Mouse (Mus musculus): ENCODE measurements around the gene Trrap. TPM values are rescaled to one million over a fixed set of nuclear protein-coding genes. Genes with fewer than 3 reads are reported as not detected.

Trrap gene
- polyA plus RNA-seq, 1 experiment from 2014 or later: 89.5 TPM

- Histone ChIP-seq H3K27ac (no peak overlapping the region), H3K4me2 (no peak overlapping the region), H3K4me3 (no peak overlapping the region), H3K27me3 (no peaks in the 10 kb centered on the region), H3K4me1 (no peaks in the 10 kb centered on the region), H3K9me3 (0 out of 2 replicates have a peak, but pooled peaks cover 3% of the 10 kb centered on the region), H3K9ac (no peak overlapping the region), H3K36me3 (peaks cover 99% of the 10 kb centered on the region)
- 84% methylated on average over 5 of the region's 5 CpGs for WGBS
- ATAC-seq (ENCODE audit: insufficient number of reproducible peaks, insufficient read depth, low FRiP score, low TSS enrichment, low read depth): no peak
These were observed 81.2 kb downstream of the Trrap start for GRCm38 (mm10) chr5:144848735-144849134.

GRCm38 (mm10) chr5:144849932-144850331, 82.4 kb downstream of the Trrap start:
- no peak overlapping the region for H3K9ac ChIP-seq
- H3K4me1 ChIP-seq: no peaks in the 10 kb centered on the region
- H3K4me2 ChIP-seq: no peak overlapping the region
- ATAC-seq (ENCODE audit: insufficient number of reproducible peaks, insufficient read depth, low FRiP score, low TSS enrichment, low read depth): no peak
- 0 out of 2 replicates have a peak, but pooled peaks cover 3% of the 10 kb centered on the region for H3K9me3 ChIP-seq
- no peak overlapping the region for H3K27ac ChIP-seq
- H3K36me3 ChIP-seq: peaks cover 100% of the 10 kb centered on the region
- no peak overlapping the region for H3K4me3 ChIP-seq
- H3K27me3 ChIP-seq: no peaks in the 10 kb centered on the region
- WGBS: 91% methylated on average over 10 of the region's 10 CpGs

- no peaks in the 10 kb centered on the region for H3K27me3 ChIP-seq
- H3K27ac ChIP-seq: no peak overlapping the region
- no peak overlapping the region for H3K9ac ChIP-seq
- peaks cover 100% of the 10 kb centered on the region for H3K36me3 ChIP-seq
- H3K4me1 ChIP-seq: no peaks in the 10 kb centered on the region
- ATAC-seq (ENCODE audit: insufficient number of reproducible peaks, insufficient read depth, low FRiP score, low TSS enrichment, low read depth): no peak
- H3K4me2 ChIP-seq: no peak overlapping the region
- 0 out of 2 replicates have a peak, but pooled peaks cover 3% of the 10 kb centered on the region for H3K9me3 ChIP-seq
- H3K4me3 ChIP-seq: no peak overlapping the region
- WGBS: 97% methylated on average over 3 of the region's 3 CpGs
These were observed 84.3 kb downstream of the Trrap start for GRCm38 (mm10) chr5:144851820-144852219.

- WGBS: 82% methylated on average over 5 of the region's 5 CpGs
- Histone ChIP-seq H3K4me2 (no peak overlapping the region), H3K27ac (no peak overlapping the region), H3K27me3 (no peaks in the 10 kb centered on the region), H3K4me1 (no peaks in the 10 kb centered on the region), H3K9ac (no peak overlapping the region), H3K36me3 (peaks cover 100% of the 10 kb centered on the region), H3K9me3 (0 out of 2 replicates have a peak, but pooled peaks cover 3% of the 10 kb centered on the region), H3K4me3 (no peak overlapping the region)
- no peak for ATAC-seq (ENCODE audit: insufficient number of reproducible peaks, insufficient read depth, low FRiP score, low TSS enrichment, low read depth)
These were observed 86.4 kb downstream of the Trrap start for GRCm38 (mm10) chr5:144853931-144854330.

- peaks cover 99% of the 10 kb centered on the region for H3K36me3 ChIP-seq
These were observed 88.4 kb downstream of the Trrap start for GRCm38 (mm10) chr5:144855936-144856335.

DNA sequence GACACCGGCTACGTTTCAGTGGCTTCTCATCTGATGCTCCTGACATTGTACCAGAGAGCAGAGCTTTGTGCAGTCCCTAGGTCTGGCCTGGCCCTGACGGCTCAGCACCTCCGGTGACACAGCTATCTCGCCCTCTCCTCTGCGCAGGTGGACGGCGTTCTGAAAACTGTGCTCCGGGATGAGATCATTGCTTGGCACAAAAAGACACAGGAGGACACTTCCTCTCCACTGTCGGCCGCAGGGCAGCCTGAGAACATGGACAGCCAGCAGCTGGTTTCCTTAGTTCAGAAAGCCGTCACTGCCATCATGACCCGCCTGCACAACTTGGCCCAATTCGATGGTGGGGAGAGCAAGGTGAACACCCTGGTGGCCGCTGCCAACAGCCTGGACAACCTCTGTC, 91.0 kb downstream of the Trrap start:
- WGBS: 97% methylated on average over 15 of the region's 15 CpGs
- Histone ChIP-seq H3K36me3 (peaks cover 78% of the 10 kb centered on the region), H3K4me2 (no peak overlapping the region)

More at GRCm38 (mm10) chr5:144855936-144856335, 88.4 kb downstream of the Trrap start:
- Histone ChIP-seq H3K9me3 (peaks cover 10% of the 10 kb centered on the region), H3K27ac (no peak overlapping the region), H3K9ac (no peak overlapping the region), H3K4me2 (no peak overlapping the region), H3K27me3 (no peaks in the 10 kb centered on the region), H3K4me3 (no peak overlapping the region), H3K4me1 (no peaks in the 10 kb centered on the region)
- WGBS: 85% methylated on average over 6 of the region's 6 CpGs
- no peak for ATAC-seq (ENCODE audit: insufficient number of reproducible peaks, insufficient read depth, low FRiP score, low TSS enrichment, low read depth)

DNA sequence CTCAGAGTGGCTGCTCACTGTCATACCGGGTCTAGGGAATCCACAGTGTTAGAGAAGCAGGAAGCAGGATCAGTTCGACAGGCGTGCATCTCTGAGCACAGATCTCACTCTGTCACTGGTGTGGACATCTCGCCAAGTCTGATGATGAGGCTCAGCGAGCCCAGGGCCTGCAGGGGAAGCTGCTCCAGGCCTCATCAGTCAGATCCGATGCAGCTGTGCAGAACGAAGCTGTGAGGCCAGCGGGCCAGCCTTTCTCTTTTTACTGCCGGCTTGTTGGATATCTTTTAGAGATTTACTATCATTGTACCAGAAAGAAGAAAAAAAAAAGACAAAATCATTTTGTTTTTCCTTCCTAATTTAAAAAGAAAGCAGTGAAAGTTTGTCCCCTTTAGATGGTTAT, 91.8 kb downstream of the Trrap start:
- Histone ChIP-seq H3K9me3 (peaks cover 11% of the 10 kb centered on the region), H3K4me2 (no peak overlapping the region), H3K4me1 (no peaks in the 10 kb centered on the region), H3K27ac (no peak overlapping the region), H3K4me3 (no peak overlapping the region), H3K27me3 (no peaks in the 10 kb centered on the region), H3K36me3 (peaks cover 70% of the 10 kb centered on the region), H3K9ac (no peak overlapping the region)
- WGBS: 93% methylated on average over 9 of the region's 9 CpGs
- ATAC-seq (ENCODE audit: insufficient number of reproducible peaks, insufficient read depth, low FRiP score, low TSS enrichment, low read depth): no peak

More for the DNA sequence above, 91.0 kb downstream of the Trrap start:
- no peak for ATAC-seq (ENCODE audit: insufficient number of reproducible peaks, insufficient read depth, low FRiP score, low TSS enrichment, low read depth)
- peaks cover 11% of the 10 kb centered on the region for H3K9me3 ChIP-seq
- H3K27ac ChIP-seq: no peak overlapping the region
- H3K4me3 ChIP-seq: no peak overlapping the region
- no peaks in the 10 kb centered on the region for H3K4me1 ChIP-seq
- no peaks in the 10 kb centered on the region for H3K27me3 ChIP-seq
- no peak overlapping the region for H3K9ac ChIP-seq

GRCm38 (mm10) chr5:144860913-144861312, 93.4 kb downstream of the Trrap start:
- 97% methylated on average over 8 of the region's 8 CpGs for WGBS
- peaks cover 54% of the 10 kb centered on the region for H3K36me3 ChIP-seq
- H3K9ac ChIP-seq: no peak overlapping the region
- ATAC-seq (ENCODE audit: insufficient number of reproducible peaks, insufficient read depth, low FRiP score, low TSS enrichment, low read depth): no peak
- H3K4me1 ChIP-seq: no peaks in the 10 kb centered on the region
- peaks cover 11% of the 10 kb centered on the region for H3K9me3 ChIP-seq
- H3K4me3 ChIP-seq: no peak overlapping the region
- H3K27ac ChIP-seq: no peak overlapping the region
- no peaks in the 10 kb centered on the region for H3K27me3 ChIP-seq
- no peak overlapping the region for H3K4me2 ChIP-seq

- no peak overlapping the region for H3K4me2 ChIP-seq
- H3K9ac ChIP-seq: no peak overlapping the region
- no peak for ATAC-seq (ENCODE audit: insufficient number of reproducible peaks, insufficient read depth, low FRiP score, low TSS enrichment, low read depth)
- WGBS: 75% methylated on average over 8 of the region's 8 CpGs
- no peaks in the 10 kb centered on the region for H3K9me3 ChIP-seq
- no peaks in the 10 kb centered on the region for H3K36me3 ChIP-seq
- no peaks in the 10 kb centered on the region for H3K4me1 ChIP-seq
- H3K4me3 ChIP-seq: no peak overlapping the region
- H3K27ac ChIP-seq: no peak overlapping the region
- no peaks in the 10 kb centered on the region for H3K27me3 ChIP-seq
These were observed 99.4 kb downstream of the Trrap start for GRCm38 (mm10) chr5:144866923-144867322.

DNA sequence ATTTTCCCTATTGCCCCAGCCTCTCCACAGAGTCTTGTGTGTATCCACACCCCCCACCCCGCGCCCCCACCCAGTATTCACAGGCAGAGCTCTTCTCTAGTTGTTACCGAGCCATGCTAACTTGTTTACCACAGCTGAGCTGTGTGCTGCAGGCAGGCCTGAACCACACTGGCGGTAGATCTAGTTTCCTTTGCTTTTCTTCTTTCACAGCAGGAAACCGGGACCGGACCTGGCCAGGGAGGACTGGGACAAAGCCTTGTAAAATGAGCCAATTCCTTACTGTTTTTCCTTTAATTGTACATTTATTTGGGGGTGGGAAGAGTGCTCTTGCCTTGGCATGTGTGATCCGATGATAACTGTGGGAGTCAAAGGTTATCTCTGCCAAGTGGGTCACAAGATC, 101.9 kb downstream of the Trrap start:
- Histone ChIP-seq H3K4me1 (0 out of 2 replicates have a peak, but pooled peaks cover 3% of the 10 kb centered on the region), H3K4me3 (no peak overlapping the region), H3K4me2 (no peak overlapping the region), H3K9ac (no peak overlapping the region), H3K27ac (no peak overlapping the region), H3K9me3 (no peaks in the 10 kb centered on the region), H3K36me3 (no peaks in the 10 kb centered on the region), H3K27me3 (no peaks in the 10 kb centered on the region)
- ATAC-seq (ENCODE audit: insufficient number of reproducible peaks, insufficient read depth, low FRiP score, low TSS enrichment, low read depth): no peak
- 69% methylated on average over 7 of the region's 7 CpGs for WGBS

DNA sequence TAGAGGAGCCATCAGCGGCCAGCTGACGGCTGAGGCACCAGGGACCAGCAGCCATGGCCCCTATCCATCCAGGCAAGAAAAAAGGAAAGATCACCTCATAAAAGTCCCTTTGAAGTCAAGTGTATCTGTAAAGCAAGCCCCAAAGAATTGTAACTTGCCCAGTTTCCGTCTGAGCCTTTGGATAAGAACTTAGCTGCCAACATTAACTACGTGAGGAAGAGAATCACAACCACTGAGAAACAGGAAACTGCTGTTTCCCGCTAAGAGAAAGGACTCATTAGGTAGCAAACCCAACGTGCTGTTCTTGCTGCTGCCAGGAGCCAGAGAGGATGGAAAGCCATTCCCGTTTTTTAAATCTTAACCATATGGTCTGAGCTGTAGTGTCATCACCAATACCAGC, 103.2 kb downstream of the Trrap start:
- Histone ChIP-seq H3K4me3 (no peak overlapping the region), H3K9ac (no peak overlapping the region), H3K9me3 (no peaks in the 10 kb centered on the region), H3K4me2 (no peak overlapping the region), H3K4me1 (0 out of 2 replicates have a peak, but pooled peaks cover 3% of the 10 kb centered on the region), H3K27me3 (no peaks in the 10 kb centered on the region), H3K27ac (no peak overlapping the region), H3K36me3 (no peaks in the 10 kb centered on the region)
- 59% methylated on average over 7 of the region's 7 CpGs for WGBS
- no peak for ATAC-seq (ENCODE audit: insufficient number of reproducible peaks, insufficient read depth, low FRiP score, low TSS enrichment, low read depth)

DNA sequence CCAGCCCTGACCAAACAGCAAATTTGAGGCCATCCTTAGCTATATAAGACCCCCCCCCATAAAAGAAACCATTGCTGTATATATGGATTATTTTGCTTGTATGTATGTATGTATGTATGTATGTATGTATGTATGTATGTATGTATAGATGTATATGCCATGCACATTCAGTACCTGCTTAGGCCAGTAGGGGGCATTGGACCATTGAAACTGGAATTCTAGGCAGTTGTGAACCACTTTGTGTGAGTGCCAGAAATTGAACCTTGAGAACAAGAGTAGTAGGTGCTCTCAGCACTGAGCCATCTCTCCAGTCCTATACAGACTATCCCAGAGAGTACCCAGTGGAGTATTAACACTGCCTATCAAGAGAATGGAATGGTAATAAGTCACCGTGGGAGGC, 104.2 kb downstream of the Trrap start:
- Histone ChIP-seq H3K4me2 (no peak overlapping the region), H3K9ac (no peak overlapping the region), H3K36me3 (peaks cover 2% of the 10 kb centered on the region), H3K9me3 (no peaks in the 10 kb centered on the region), H3K4me1 (0 out of 2 replicates have a peak, but pooled peaks cover 3% of the 10 kb centered on the region), H3K27ac (no peak overlapping the region), H3K4me3 (no peak overlapping the region), H3K27me3 (no peaks in the 10 kb centered on the region)
- no peak for ATAC-seq (ENCODE audit: insufficient number of reproducible peaks, insufficient read depth, low FRiP score, low TSS enrichment, low read depth)
- WGBS: 89% methylated on average over 1 of the region's 1 CpGs

Measured in embryonic facial prominence, embryonic 13.5 days (tissue).